Mouse (Mus musculus): Measurements from ENCODE around the gene Nr3c2. TPM values are rescaled to one million over a fixed set of nuclear protein-coding genes. Genes with fewer than 3 reads are reported as not detected.

Nr3c2 gene
- polyA plus RNA-seq, 1 experiment from 2014 or later = 0.63 TPM

- 86% methylated on average over 5 of the region's 5 CpGs for WGBS
- Histone ChIP-seq H3K36me3 (replicated peaks) (no peaks in the 10 kb centered on the region), H3K4me2 (no peak overlapping the region), H3K4me1 (no peaks in the 10 kb centered on the region), H3K9me3 (no peaks in the 10 kb centered on the region), H3K27me3 (no peaks in the 10 kb centered on the region), H3K27ac (no peak overlapping the region), H3K9ac (no peak overlapping the region), H3K4me3 (replicated peaks) (no peak overlapping the region)
- no peak for ATAC-seq (ENCODE audit: low FRiP score)
Observed at GRCm38 (mm10) chr8:76984851-76985250, 85.6 kb downstream of the Nr3c2 start.

GRCm38 (mm10) chr8:76987876-76988275 lies 88.6 kb downstream of the Nr3c2 start:
- Histone ChIP-seq H3K27ac (no peak overlapping the region), H3K4me3 (replicated peaks) (no peak overlapping the region), H3K4me1 (no peaks in the 10 kb centered on the region), H3K27me3 (no peaks in the 10 kb centered on the region), H3K9ac (no peak overlapping the region), H3K9me3 (no peaks in the 10 kb centered on the region), H3K36me3 (replicated peaks) (no peaks in the 10 kb centered on the region), H3K4me2 (no peak overlapping the region)
- ATAC-seq (ENCODE audit: low FRiP score) = no peak
- WGBS = 90% methylated on average over 3 of the region's 3 CpGs

GRCm38 (mm10) chr8:76998276-76998675 lies 99.0 kb downstream of the Nr3c2 start:
- WGBS = 87% methylated on average over 4 of the region's 4 CpGs
- no peaks in the 10 kb centered on the region for H3K36me3 ChIP-seq (replicated peaks)
- H3K4me3 ChIP-seq (replicated peaks) = no peak overlapping the region
- H3K9me3 ChIP-seq = no peaks in the 10 kb centered on the region
- no peak overlapping the region for H3K4me2 ChIP-seq
- ATAC-seq (ENCODE audit: low FRiP score) = no peak
- H3K4me1 ChIP-seq = no peaks in the 10 kb centered on the region
- H3K27ac ChIP-seq = no peak overlapping the region
- H3K9ac ChIP-seq = no peak overlapping the region
- H3K27me3 ChIP-seq = no peaks in the 10 kb centered on the region

GRCm38 (mm10) chr8:77009425-77009824 lies 110.2 kb downstream of the Nr3c2 start:
- Histone ChIP-seq H3K36me3 (replicated peaks) (no peaks in the 10 kb centered on the region), H3K4me1 (peaks cover 3% of the 10 kb centered on the region; the same call in 1 of the 2 replicates), H3K27me3 (no peaks in the 10 kb centered on the region), H3K4me2 (no peak overlapping the region), H3K4me3 (replicated peaks) (no peak overlapping the region), H3K9me3 (no peaks in the 10 kb centered on the region), H3K9ac (no peak overlapping the region), H3K27ac (no peak overlapping the region)
- ATAC-seq (ENCODE audit: low FRiP score) = 0 out of 2 replicates have a peak, but pooled peaks have one; percentile 51
- 79% methylated on average over 10 of the region's 10 CpGs for WGBS

- H3K4me3 ChIP-seq (replicated peaks) = no peak overlapping the region
- H3K36me3 ChIP-seq (replicated peaks) = no peaks in the 10 kb centered on the region
- no peaks in the 10 kb centered on the region for H3K9me3 ChIP-seq
- H3K27ac ChIP-seq = no peak overlapping the region
- ATAC-seq (ENCODE audit: low FRiP score) = no peak
- 41% methylated on average over 3 of the region's 3 CpGs for WGBS
- no peaks in the 10 kb centered on the region for H3K27me3 ChIP-seq
- peaks cover 3% of the 10 kb centered on the region; the same call in 1 of the 2 replicates for H3K4me1 ChIP-seq
- H3K4me2 ChIP-seq = no peak overlapping the region
- H3K9ac ChIP-seq = no peak overlapping the region
Observed at GRCm38 (mm10) chr8:77011985-77012384, 112.7 kb downstream of the Nr3c2 start.

GRCm38 (mm10) chr8:77012641-77013040 lies 113.4 kb downstream of the Nr3c2 start:
- H3K27ac ChIP-seq = no peak overlapping the region
- no peaks in the 10 kb centered on the region for H3K9me3 ChIP-seq
- no peak overlapping the region for H3K4me3 ChIP-seq (replicated peaks)
- no peak for ATAC-seq (ENCODE audit: low FRiP score)
- peaks cover 3% of the 10 kb centered on the region; the same call in 1 of the 2 replicates for H3K4me1 ChIP-seq
- no peak overlapping the region for H3K9ac ChIP-seq
- WGBS = 69% methylated on average over 6 of the region's 6 CpGs
- H3K27me3 ChIP-seq = no peaks in the 10 kb centered on the region
- no peak overlapping the region for H3K4me2 ChIP-seq
- H3K36me3 ChIP-seq (replicated peaks) = no peaks in the 10 kb centered on the region

GRCm38 (mm10) chr8:77016713-77017112 lies 117.5 kb downstream of the Nr3c2 start:
- ATAC-seq (ENCODE audit: low FRiP score) = no peak
- no peaks in the 10 kb centered on the region for H3K36me3 ChIP-seq (replicated peaks)
- peaks cover 3% of the 10 kb centered on the region; the same call in 1 of the 2 replicates for H3K4me1 ChIP-seq
- WGBS = 95% methylated on average over 3 of the region's 3 CpGs
- H3K9me3 ChIP-seq = no peaks in the 10 kb centered on the region
- H3K27ac ChIP-seq = no peak overlapping the region
- H3K4me3 ChIP-seq (replicated peaks) = no peak overlapping the region
- no peaks in the 10 kb centered on the region for H3K27me3 ChIP-seq
- no peak overlapping the region for H3K4me2 ChIP-seq
- no peak overlapping the region for H3K9ac ChIP-seq

- Histone ChIP-seq H3K4me3 (replicated peaks) (no peak overlapping the region), H3K36me3 (replicated peaks) (no peaks in the 10 kb centered on the region), H3K9me3 (no peaks in the 10 kb centered on the region), H3K27ac (no peak overlapping the region), H3K9ac (no peak overlapping the region), H3K4me1 (no peaks in the 10 kb centered on the region), H3K27me3 (no peaks in the 10 kb centered on the region), H3K4me2 (no peak overlapping the region)
- WGBS = 83% methylated on average over 13 of the region's 13 CpGs
- no peak for ATAC-seq (ENCODE audit: low FRiP score)
Observed at GRCm38 (mm10) chr8:77023837-77024710, 124.8 kb downstream of the Nr3c2 start.

- Histone ChIP-seq H3K36me3 (replicated peaks) (no peaks in the 10 kb centered on the region), H3K9me3 (no peaks in the 10 kb centered on the region), H3K4me1 (no peaks in the 10 kb centered on the region), H3K27ac (no peak overlapping the region), H3K4me2 (no peak overlapping the region), H3K27me3 (no peaks in the 10 kb centered on the region), H3K9ac (no peak overlapping the region), H3K4me3 (replicated peaks) (no peak overlapping the region)
- WGBS = 94% methylated on average over 3 of the region's 3 CpGs
- no peak for ATAC-seq (ENCODE audit: low FRiP score)
Observed at GRCm38 (mm10) chr8:77031213-77031612, 132.0 kb downstream of the Nr3c2 start.

GRCm38 (mm10) chr8:77033706-77034464 lies 134.6 kb downstream of the Nr3c2 start:
- H3K27me3 ChIP-seq = no peaks in the 10 kb centered on the region
- ATAC-seq (ENCODE audit: low FRiP score) = no peak
- H3K27ac ChIP-seq = no peak overlapping the region
- H3K9ac ChIP-seq = no peak overlapping the region
- 83% methylated on average over 3 of the region's 3 CpGs for WGBS
- H3K36me3 ChIP-seq (replicated peaks) = no peaks in the 10 kb centered on the region
- H3K9me3 ChIP-seq = no peaks in the 10 kb centered on the region
- no peak overlapping the region for H3K4me3 ChIP-seq (replicated peaks)
- H3K4me2 ChIP-seq = no peak overlapping the region
- no peaks in the 10 kb centered on the region for H3K4me1 ChIP-seq

- 91% methylated on average over 7 of the region's 7 CpGs for WGBS
- ATAC-seq (ENCODE audit: low FRiP score) = no peak
- no peak overlapping the region for H3K27ac ChIP-seq
Observed at GRCm38 (mm10) chr8:77034465-77034829, 135.2 kb downstream of the Nr3c2 start.

GRCm38 (mm10) chr8:77041214-77041613 lies 142.0 kb downstream of the Nr3c2 start:
- H3K9ac ChIP-seq = no peak overlapping the region
- no peaks in the 10 kb centered on the region for H3K4me1 ChIP-seq
- no peak overlapping the region for H3K27ac ChIP-seq
- H3K27me3 ChIP-seq = no peaks in the 10 kb centered on the region
- H3K36me3 ChIP-seq (replicated peaks) = no peaks in the 10 kb centered on the region
- no peak for ATAC-seq (ENCODE audit: low FRiP score)
- H3K4me2 ChIP-seq = no peak overlapping the region
- 92% methylated on average over 5 of the region's 5 CpGs for WGBS
- no peaks in the 10 kb centered on the region for H3K9me3 ChIP-seq
- no peak overlapping the region for H3K4me3 ChIP-seq (replicated peaks)

More at GRCm38 (mm10) chr8:77034465-77034829, 135.2 kb downstream of the Nr3c2 start:
- Histone ChIP-seq H3K4me2 (no peak overlapping the region), H3K9me3 (no peaks in the 10 kb centered on the region), H3K27me3 (no peaks in the 10 kb centered on the region), H3K9ac (no peak overlapping the region), H3K36me3 (replicated peaks) (no peaks in the 10 kb centered on the region), H3K4me3 (replicated peaks) (no peak overlapping the region), H3K4me1 (no peaks in the 10 kb centered on the region)
